Mouse (Mus musculus) right cerebral cortex, postnatal 14 days (tissue): ENCODE results near the gene Ash1l.
A peak's percentile ranks its signal among the peaks of the same experiment; 100 is the strongest.

Experiments
- DNase-seq: peaks from one replicate; pipeline ENCODE4 v3.0.0; 2022

Gene Ash1l

GRCm38 (mm10) chr3:89092509-89093090 lies 142.2 kb downstream of the Ash1l start:
- DNase-seq: no peak

GRCm38 (mm10) chr3:89093175-89093574 lies 142.8 kb downstream of the Ash1l start, which contains the start of gene Rusc1:
Gene Rusc1, minus strand, starts transcription at chr3:89093311.
- peak; percentile 92 for DNase-seq

- DNase-seq: no peak
These were observed 143.6 kb downstream of the Ash1l start for GRCm38 (mm10) chr3:89094021-89094420.

- no peak for DNase-seq
These were observed 150.4 kb downstream of the Ash1l start, which contains the start of gene Gm43738 for GRCm38 (mm10) chr3:89100811-89101210. Gene Gm43738, minus strand, starts transcription at chr3:89101099.

DNA sequence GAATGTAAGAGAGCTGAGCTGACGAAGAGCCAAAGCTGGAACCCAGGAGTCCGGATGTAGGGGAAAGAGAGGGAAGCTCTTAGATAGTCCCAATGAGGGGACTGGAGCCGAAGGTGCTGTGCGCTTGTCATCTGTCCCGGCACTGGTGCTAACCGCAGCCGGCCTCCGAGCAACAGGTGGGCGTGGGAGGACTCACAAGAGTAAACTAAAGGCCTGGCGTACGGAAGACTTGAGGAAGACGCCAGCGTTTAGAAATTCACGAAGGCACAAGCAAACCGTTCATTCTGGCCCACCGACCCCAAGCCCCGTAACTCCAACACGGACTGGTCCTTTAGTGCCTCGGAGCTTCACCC lies 151.0 kb downstream of the Ash1l start:
- DNase-seq: peak; percentile 66

DNA sequence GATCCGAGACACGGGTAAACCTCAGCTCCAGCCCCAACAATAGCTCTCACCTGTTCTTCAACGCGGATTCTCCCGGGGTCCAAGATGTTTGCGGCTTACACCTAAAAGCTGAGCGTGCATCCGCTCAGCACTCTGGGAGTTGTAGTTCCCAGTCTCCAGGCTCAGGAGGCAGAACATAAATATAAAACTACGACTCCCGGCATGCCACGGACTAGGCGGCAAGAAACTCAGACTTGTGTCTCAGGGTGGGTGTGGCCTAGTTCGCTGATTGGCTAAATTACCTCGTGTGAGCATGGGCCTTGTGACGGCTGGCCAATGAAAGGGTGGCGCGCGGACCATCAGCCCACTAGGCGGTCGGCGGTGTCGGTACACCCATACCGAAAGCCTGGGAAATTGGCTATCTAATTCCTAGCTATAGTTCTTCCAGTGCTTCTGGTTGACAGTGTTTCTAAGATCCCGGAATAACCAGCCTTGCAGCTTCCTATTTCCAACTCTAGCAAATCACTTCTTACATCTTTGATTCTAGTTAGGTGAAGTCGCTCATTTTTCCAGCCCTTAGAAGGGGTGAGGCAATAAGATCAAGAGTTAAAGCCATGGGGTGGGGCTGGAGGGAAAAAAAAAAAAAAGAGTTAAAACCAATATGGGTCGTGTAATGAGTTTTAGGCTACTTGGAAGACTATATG lies 151.5 kb downstream of the Ash1l start, which contains the start of gene Fdps:
TSS of gene Fdps (minus strand) at position 148 of the 683 bp plus-strand sequence.
- DNase-seq: peak; percentile 92

GRCm38 (mm10) chr3:89102495-89103290 lies 152.3 kb downstream of the Ash1l start:
- DNase-seq: no peak

DNA sequence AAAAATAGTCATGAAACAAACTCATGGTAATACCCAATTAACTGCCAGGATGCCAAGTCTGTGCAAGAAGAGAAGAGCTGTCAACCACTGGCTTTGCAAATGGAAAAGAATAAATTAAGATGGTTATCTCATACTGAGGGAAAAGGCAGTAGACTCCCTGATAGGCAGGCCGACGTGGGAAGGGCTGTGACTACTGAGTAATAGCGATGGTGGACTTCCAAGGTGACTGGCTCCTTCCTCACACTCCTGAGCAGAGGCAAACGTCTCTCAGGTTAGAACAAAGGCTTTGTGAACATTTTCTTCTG lies 152.8 kb downstream of the Ash1l start:
- DNase-seq: no peak

GRCm38 (mm10) chr3:89106881-89107280 lies 156.5 kb downstream of the Ash1l start:
- DNase-seq: no peak

DNA sequence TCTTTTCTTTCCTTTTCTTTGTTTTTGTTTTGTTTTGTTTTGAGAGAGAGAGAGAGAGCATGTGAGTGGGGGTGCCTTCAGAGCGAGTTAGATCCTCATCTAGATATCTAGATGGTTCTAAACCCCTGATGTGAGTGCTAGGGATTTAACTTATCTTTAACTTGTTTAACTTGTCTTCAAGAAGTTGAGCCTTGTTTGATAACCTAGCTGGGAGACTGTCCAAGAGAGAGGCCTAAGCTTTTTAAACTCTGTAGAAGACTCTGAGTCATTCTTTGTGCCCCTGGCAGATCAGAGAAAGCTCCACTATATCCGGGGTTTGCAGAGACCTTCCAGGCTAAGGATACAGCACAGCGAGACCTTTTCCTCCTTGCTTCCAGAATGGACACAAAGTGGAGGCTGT lies 157.1 kb downstream of the Ash1l start:
- no peak for DNase-seq

GRCm38 (mm10) chr3:89108146-89108545 lies 157.7 kb downstream of the Ash1l start:
- no peak for DNase-seq

GRCm38 (mm10) chr3:89113058-89113457 lies 162.6 kb downstream of the Ash1l start:
- no peak for DNase-seq

- DNase-seq: no peak
These were observed 165.1 kb downstream of the Ash1l start for GRCm38 (mm10) chr3:89115522-89115921.

DNA sequence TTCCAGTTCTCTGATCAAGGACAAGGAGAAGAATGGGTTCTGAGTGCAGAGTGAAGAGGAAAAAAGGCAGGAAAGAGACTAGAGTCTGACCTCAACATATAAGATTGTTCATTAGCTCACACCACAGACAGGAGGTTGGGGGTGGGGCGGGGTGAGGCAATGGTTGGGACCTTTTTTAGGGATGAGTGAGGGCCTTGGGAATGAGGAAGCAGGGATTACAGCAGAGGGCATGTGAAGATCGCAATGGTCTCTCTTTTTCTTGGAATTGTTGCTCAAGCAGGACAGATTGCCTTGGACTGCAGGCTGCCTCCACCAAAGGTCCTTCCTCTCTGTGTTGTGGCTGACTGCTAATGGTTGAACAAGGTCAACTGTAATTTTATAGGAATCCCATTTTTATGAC lies 172.9 kb downstream of the Ash1l start:
- DNase-seq: no peak

- DNase-seq: no peak
These were observed 173.8 kb downstream of the Ash1l start for GRCm38 (mm10) chr3:89124241-89124640.

- DNase-seq: no peak
These were observed 175.6 kb downstream of the Ash1l start for GRCm38 (mm10) chr3:89125981-89126380.
